Mouse (Mus musculus): ENCODE results near the gene Foxs1.

- TF ChIP-seq GATA1 (IDR thresholded peaks at IDR 0.05; ENCODE audit: borderline replicate concordance, low read length) = no peak
- no peak for TF ChIP-seq FLI1 (IDR thresholded peaks at IDR 0.05; ENCODE audit: low read length)
Observed at GRCm38 (mm10) chr2:152928988-152929370, 4.0 kb downstream of the Foxs1 start.
